Mouse (Mus musculus) liver, postnatal 0 days (tissue): ENCODE data around the gene Foxn3.

Source experiments
- CTCF ChIP-seq: sonication (generic); IDR thresholded peaks from 2 replicates; pipeline ENCODE4 v1.5.1; 2016; ENCODE audit warnings: antibody characterized with exemption, low read depth
- EP300 ChIP-seq: IDR thresholded peaks from 2 replicates; pipeline ENCODE4 v1.6.1; 2016; ENCODE audit warnings: antibody characterized with exemption, low read depth, mild to moderate bottlenecking

DNA sequence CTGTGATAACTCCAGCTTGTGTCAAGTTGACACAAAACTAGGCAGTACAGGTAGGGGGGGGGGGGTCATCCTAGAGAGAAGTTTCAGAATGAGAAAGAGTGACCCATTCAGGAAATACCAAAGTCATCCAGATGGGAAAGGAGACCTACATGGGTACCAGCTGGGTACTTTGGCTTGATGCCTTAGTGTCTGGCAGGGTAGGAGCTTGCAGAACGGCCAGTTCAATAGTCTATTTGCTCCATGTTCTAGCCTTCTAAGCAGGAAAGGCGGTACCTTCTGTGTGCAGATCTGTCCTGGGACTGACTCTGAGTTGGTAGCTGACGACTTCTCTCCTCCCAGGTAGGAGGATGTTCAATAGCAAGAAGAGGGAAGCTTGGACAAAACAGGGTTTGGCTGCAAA, 134.3 kb downstream of the Foxn3 start:
- TF ChIP-seq CTCF (no peak), EP300 (no peak)
